Mouse (Mus musculus): ENCODE results near the gene Cnn3. TPM values are rescaled to one million over a fixed set of nuclear protein-coding genes. Genes with fewer than 3 reads are reported as not detected.

The Cnn3 gene
- polyA plus RNA-seq, 1 experiment from 2014 or later: 135 TPM

DNA sequence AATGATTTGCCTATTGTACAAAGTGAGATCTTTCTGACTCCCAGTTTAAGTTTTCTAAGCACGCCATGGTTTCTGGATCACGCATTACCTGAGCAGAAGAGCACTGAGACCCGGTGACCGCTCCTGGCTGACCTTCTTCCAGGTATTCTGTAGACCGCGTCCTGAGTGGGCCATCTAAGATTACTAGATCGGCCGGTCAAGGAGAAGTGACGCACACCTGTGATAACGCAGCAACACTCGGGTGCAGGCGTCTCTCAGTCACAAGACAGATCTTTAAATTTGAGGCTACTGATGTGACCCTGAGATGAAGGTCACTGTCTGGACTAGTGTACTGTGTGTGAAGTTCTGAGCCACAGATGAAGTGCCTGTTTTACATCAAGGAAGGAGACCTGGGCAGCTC, 15.2 kb downstream of the Cnn3 start:
- H3K27me3 ChIP-seq (replicated peaks; ENCODE audit: control insufficient read depth, insufficient read depth, low read length): no peaks in the 10 kb centered on the region
- H3K4me2 ChIP-seq (replicated peaks; ENCODE audit: low read depth): no peak overlapping the region
- 84% methylated on average over 12 of the region's 12 CpGs for WGBS
- ATAC-seq: no peak
- no peak for TF ChIP-seq CTCF (IDR thresholded peaks at IDR 0.05; ENCODE audit: low read depth)
- H3K36me3 ChIP-seq (ENCODE audit: control insufficient read depth, insufficient read depth): no peaks in the 10 kb centered on the region
- H3K4me3 ChIP-seq (ENCODE audit: low read depth, low read length): no peak overlapping the region
- H3K27ac ChIP-seq (ENCODE audit: low read depth, low read length): no peak overlapping the region
- no peaks in the 10 kb centered on the region for H3K4me1 ChIP-seq (replicated peaks; ENCODE audit: control insufficient read depth, insufficient read depth, low read length)
- no peak overlapping the region for H3K9ac ChIP-seq (ENCODE audit: low read depth, low read length)
- no peaks in the 10 kb centered on the region for H3K9me3 ChIP-seq (ENCODE audit: control insufficient read depth)

DNA sequence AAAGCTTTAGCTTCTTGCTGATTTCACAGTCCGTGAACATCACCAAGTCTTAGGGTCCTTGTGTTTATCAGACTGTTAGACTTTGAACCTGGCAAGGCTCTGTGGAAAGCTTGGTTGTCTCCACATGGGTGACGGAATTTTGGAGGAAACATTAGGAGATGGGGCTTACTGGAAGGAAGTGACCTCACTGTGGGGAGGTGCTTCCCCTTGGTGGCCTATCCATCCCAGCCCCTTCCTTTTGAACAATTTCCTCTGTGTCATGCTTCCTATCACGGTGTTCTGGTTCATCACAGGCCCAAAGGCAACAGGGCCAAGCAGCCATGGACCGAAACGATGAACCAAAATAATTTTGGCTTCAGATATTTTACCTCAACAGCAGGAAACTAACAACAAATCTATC, 16.0 kb downstream of the Cnn3 start:
- Histone ChIP-seq H3K4me1 (replicated peaks; ENCODE audit: control insufficient read depth, insufficient read depth, low read length) (no peaks in the 10 kb centered on the region), H3K9ac (ENCODE audit: low read depth, low read length) (no peak overlapping the region), H3K4me2 (replicated peaks; ENCODE audit: low read depth) (no peak overlapping the region), H3K27ac (ENCODE audit: low read depth, low read length) (no peak overlapping the region), H3K27me3 (replicated peaks; ENCODE audit: control insufficient read depth, insufficient read depth, low read length) (no peaks in the 10 kb centered on the region), H3K36me3 (ENCODE audit: control insufficient read depth, insufficient read depth) (no peaks in the 10 kb centered on the region), H3K9me3 (ENCODE audit: control insufficient read depth) (no peaks in the 10 kb centered on the region), H3K4me3 (ENCODE audit: low read depth, low read length) (no peak overlapping the region)
- no peak for ATAC-seq
- WGBS: 79% methylated on average over 5 of the region's 5 CpGs
- no peak for TF ChIP-seq CTCF (IDR thresholded peaks at IDR 0.05; ENCODE audit: low read depth)

DNA sequence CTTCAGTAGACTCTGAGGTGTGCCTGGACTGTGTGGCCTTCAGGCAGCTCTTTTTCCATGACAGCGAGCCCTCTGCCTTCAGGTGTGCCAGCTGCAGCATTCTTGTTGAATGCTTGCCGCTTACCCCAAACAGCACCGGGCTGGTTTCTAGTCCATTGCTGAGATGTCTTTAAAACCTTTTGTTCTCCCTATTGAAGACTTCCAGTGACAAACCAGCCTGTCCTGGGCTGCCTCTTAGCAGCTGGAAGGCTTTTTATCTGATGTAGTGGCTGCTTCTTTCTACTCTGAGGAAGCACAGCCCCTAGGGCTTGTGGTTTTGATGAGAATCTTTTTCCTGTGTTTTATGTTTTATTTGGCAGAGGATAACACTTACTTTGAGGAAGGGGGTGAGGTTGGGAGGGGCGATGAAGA, 17.6 kb downstream of the Cnn3 start:
- Histone ChIP-seq H3K27ac (ENCODE audit: low read depth, low read length) (no peak overlapping the region), H3K4me2 (replicated peaks; ENCODE audit: low read depth) (no peak overlapping the region), H3K9me3 (ENCODE audit: control insufficient read depth) (no peaks in the 10 kb centered on the region), H3K4me1 (replicated peaks; ENCODE audit: control insufficient read depth, insufficient read depth, low read length) (no peaks in the 10 kb centered on the region), H3K27me3 (replicated peaks; ENCODE audit: control insufficient read depth, insufficient read depth, low read length) (no peaks in the 10 kb centered on the region), H3K4me3 (ENCODE audit: low read depth, low read length) (no peak overlapping the region), H3K36me3 (ENCODE audit: control insufficient read depth, insufficient read depth) (no peaks in the 10 kb centered on the region), H3K9ac (ENCODE audit: low read depth, low read length) (no peak overlapping the region)
- ATAC-seq: no peak
- 83% methylated on average over 4 of the region's 4 CpGs for WGBS
- TF ChIP-seq CTCF (IDR thresholded peaks at IDR 0.05; ENCODE audit: low read depth): no peak

DNA sequence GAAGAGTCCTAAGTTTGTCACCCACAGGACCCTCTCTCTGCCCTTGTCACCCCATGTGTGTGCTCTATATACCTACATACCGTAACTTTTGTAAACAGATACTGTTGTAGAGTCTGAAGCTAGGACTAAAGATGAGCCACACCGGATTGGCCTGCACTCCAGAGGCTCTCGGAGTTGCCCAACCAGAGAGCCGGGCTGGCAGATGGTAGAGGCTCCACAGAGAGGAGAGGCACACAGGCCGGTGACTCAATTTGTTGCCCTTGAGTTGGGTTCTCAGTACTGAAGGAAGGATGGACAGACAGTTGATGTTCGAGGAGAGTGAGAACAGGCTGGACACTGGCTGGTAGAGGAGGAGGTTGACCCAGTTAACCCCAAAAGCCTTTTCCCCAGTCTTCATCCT, 18.1 kb downstream of the Cnn3 start:
- Histone ChIP-seq H3K36me3 (ENCODE audit: control insufficient read depth, insufficient read depth) (no peaks in the 10 kb centered on the region), H3K4me1 (replicated peaks; ENCODE audit: control insufficient read depth, insufficient read depth, low read length) (no peaks in the 10 kb centered on the region), H3K4me2 (replicated peaks; ENCODE audit: low read depth) (no peak overlapping the region), H3K27ac (ENCODE audit: low read depth, low read length) (no peak overlapping the region), H3K4me3 (ENCODE audit: low read depth, low read length) (no peak overlapping the region), H3K9ac (ENCODE audit: low read depth, low read length) (no peak overlapping the region), H3K9me3 (ENCODE audit: control insufficient read depth) (no peaks in the 10 kb centered on the region), H3K27me3 (replicated peaks; ENCODE audit: control insufficient read depth, insufficient read depth, low read length) (no peaks in the 10 kb centered on the region)
- TF ChIP-seq CTCF (IDR thresholded peaks at IDR 0.05; ENCODE audit: low read depth): no peak
- 91% methylated on average over 6 of the region's 6 CpGs for WGBS
- no peak for ATAC-seq

DNA sequence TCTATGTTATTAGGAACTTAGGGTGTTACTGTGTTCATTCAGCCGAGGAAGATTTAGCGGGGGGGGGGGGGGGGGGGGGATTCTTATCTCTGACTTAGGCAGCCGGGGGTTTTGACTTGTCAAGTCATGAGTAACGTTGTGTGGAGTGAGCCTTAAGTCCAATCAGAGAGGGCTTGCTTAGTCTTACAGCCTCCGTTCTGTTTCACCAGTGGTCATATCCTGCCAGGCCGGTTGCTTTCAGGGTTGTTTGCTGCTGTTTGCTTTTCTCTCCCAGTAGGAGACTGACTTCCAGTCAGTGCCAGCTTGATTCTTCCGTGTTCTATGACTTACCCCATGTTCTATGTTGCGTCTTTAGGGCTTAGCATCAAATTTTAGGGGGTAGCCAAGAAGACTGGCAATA, 20.2 kb downstream of the Cnn3 start:
- H3K4me2 ChIP-seq (replicated peaks; ENCODE audit: low read depth): no peak overlapping the region
- H3K9me3 ChIP-seq (ENCODE audit: control insufficient read depth): no peaks in the 10 kb centered on the region
- TF ChIP-seq CTCF (IDR thresholded peaks at IDR 0.05; ENCODE audit: low read depth): no peak
- H3K36me3 ChIP-seq (ENCODE audit: control insufficient read depth, insufficient read depth): peaks cover 2% of the 10 kb centered on the region; the same call in 1 of the 2 replicates
- WGBS: 60% methylated on average over 8 of the region's 8 CpGs
- no peak overlapping the region for H3K9ac ChIP-seq (ENCODE audit: low read depth, low read length)
- H3K27ac ChIP-seq (ENCODE audit: low read depth, low read length): no peak overlapping the region
- no peaks in the 10 kb centered on the region for H3K27me3 ChIP-seq (replicated peaks; ENCODE audit: control insufficient read depth, insufficient read depth, low read length)
- H3K4me1 ChIP-seq (replicated peaks; ENCODE audit: control insufficient read depth, insufficient read depth, low read length): no peaks in the 10 kb centered on the region
- ATAC-seq: no peak; the same call in 1 of the 2 replicates
- H3K4me3 ChIP-seq (ENCODE audit: low read depth, low read length): no peak overlapping the region

DNA sequence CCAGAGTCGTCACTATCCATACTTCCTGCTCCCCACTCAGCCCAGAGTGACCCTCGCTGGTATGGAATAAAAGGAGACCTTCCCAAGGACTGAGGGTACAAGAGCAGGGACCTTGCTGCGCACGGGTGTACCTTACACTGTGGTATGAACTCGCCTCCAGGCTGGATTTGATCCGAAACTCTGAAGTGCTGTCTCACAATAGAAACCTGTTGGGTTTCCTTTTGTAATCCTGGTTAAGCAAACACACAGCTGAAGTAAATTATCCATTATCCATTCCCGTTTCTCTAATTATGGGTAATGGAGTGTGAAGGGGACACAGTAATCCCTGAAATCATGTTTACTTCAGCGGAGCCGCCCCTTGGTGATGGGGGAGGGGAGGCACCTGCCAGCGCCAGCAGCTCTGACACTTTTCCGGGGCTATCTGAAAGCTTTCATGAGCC, 21.8 kb downstream of the Cnn3 start:
- peaks cover 8% of the 10 kb centered on the region; the same call in 1 of the 2 replicates for H3K36me3 ChIP-seq (ENCODE audit: control insufficient read depth, insufficient read depth)
- H3K4me2 ChIP-seq (replicated peaks; ENCODE audit: low read depth): peak overlapping the region; percentile 52
- no peaks in the 10 kb centered on the region for H3K4me1 ChIP-seq (replicated peaks; ENCODE audit: control insufficient read depth, insufficient read depth, low read length)
- no peak for ATAC-seq
- H3K27ac ChIP-seq (ENCODE audit: low read depth, low read length): no peak overlapping the region
- peak overlapping the region; percentile 17; the same call in 1 of the 2 replicates for H3K4me3 ChIP-seq (ENCODE audit: low read depth, low read length)
- no peaks in the 10 kb centered on the region for H3K9me3 ChIP-seq (ENCODE audit: control insufficient read depth)
- no peaks in the 10 kb centered on the region for H3K27me3 ChIP-seq (replicated peaks; ENCODE audit: control insufficient read depth, insufficient read depth, low read length)
- no peak for TF ChIP-seq CTCF (IDR thresholded peaks at IDR 0.05; ENCODE audit: low read depth)
- H3K9ac ChIP-seq (ENCODE audit: low read depth, low read length): 0 out of 2 replicates have a peak overlapping the region, but pooled peaks have one; percentile 11
- WGBS: 38% methylated on average over 11 of the region's 11 CpGs

DNA sequence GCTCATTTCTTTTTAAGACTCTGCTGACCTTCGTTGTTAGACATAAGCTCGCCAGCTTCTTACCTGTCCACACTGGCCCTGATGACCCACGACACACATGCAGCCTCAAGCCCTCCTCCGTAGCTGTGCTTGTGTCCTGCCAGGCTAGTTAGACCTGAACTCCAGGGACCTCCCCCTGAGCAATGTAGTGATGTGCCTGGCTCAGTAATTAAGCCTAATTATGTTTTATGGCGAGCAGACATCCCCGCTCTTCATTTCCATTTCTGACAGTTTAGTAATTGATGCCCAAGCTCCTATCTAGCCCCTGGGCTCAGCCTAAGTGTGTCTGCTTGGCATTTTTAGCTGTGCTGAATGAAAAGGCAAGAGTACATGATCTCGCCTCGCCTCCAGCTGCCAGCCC, 22.3 kb downstream of the Cnn3 start:
- ATAC-seq: no peak
- Histone ChIP-seq H3K36me3 (ENCODE audit: control insufficient read depth, insufficient read depth) (peaks cover 8% of the 10 kb centered on the region; the same call in 1 of the 2 replicates), H3K27ac (ENCODE audit: low read depth, low read length) (no peak overlapping the region), H3K4me3 (ENCODE audit: low read depth, low read length) (no peak overlapping the region), H3K27me3 (replicated peaks; ENCODE audit: control insufficient read depth, insufficient read depth, low read length) (no peaks in the 10 kb centered on the region), H3K9ac (ENCODE audit: low read depth, low read length) (0 out of 2 replicates have a peak overlapping the region, but pooled peaks have one; percentile 11), H3K9me3 (ENCODE audit: control insufficient read depth) (no peaks in the 10 kb centered on the region), H3K4me1 (replicated peaks; ENCODE audit: control insufficient read depth, insufficient read depth, low read length) (no peaks in the 10 kb centered on the region), H3K4me2 (replicated peaks; ENCODE audit: low read depth) (peak overlapping the region; percentile 52)
- no peak for TF ChIP-seq CTCF (IDR thresholded peaks at IDR 0.05; ENCODE audit: low read depth)
- WGBS: 74% methylated on average over 8 of the region's 8 CpGs

Data from intestine, postnatal 0 days (tissue).